Mouse (Mus musculus) MEL (cell line): ENCODE results near the gene Ppp1r15a. TPM values are rescaled to one million over a fixed set of nuclear protein-coding genes. Genes with fewer than 3 reads are reported as not detected.
A peak's percentile ranks its signal among the peaks of the same experiment; 100 is the strongest.

Source experiments
- DNase-seq: peaks from one replicate; pipeline ENCODE4 v3.0.0; 2011; ENCODE audit warnings: low read depth, low spot score
- H3K27ac ChIP-seq: 2 replicates; pipeline ENCODE4 v1.5.1; 2012; ENCODE audit warnings: low read depth, mild to moderate bottlenecking, control low read depth, low read length, moderate library complexity; ENCODE audit not compliant: control insufficient read depth
- H3K27me3 ChIP-seq, 2 experiments: fragments of 150-350 bp in 1 of 2; sonication (generic) in 1 of 2; 2 replicates each; pipeline ENCODE4 v1.6.1; 2012; ENCODE audit warnings: low read length in 2 of 2, mild to moderate bottlenecking in 2 of 2, improper control_type of control experiment in 1 of 2, moderate library complexity in 1 of 2; ENCODE audit not compliant: insufficient read depth in 2 of 2, control insufficient read depth in 1 of 2
- H3K36me3 ChIP-seq, 2 experiments: 2 replicates each; pipeline ENCODE4 v1.6.1; 2012 to 2014; ENCODE audit warnings: low read length in 2 of 2, improper control_type of control experiment in 1 of 2, inconsistent platforms in 1 of 2, mild to moderate bottlenecking in 1 of 2; ENCODE audit not compliant: insufficient read depth in 2 of 2, control insufficient read depth in 1 of 2
- H3K4me1 ChIP-seq, 2 experiments: fragments of 150-350 bp in 1 of 2; sonication (generic) in 1 of 2; 2 replicates each; pipeline ENCODE4 v1.6.1; 2012; ENCODE audit warnings: low read length in 2 of 2, improper control_type of control experiment in 1 of 2, mild to moderate bottlenecking in 1 of 2; ENCODE audit not compliant: insufficient read depth in 2 of 2, control insufficient read depth in 1 of 2
- H3K4me3 ChIP-seq, 2 experiments: fragments of 150-350 bp in 1 of 2; sonication (generic) in 1 of 2; 2 replicates each; pipeline ENCODE4 v1.5.1; 2012; ENCODE audit warnings: low read depth in 2 of 2, low read length in 2 of 2, mild to moderate bottlenecking in 2 of 2, moderate library complexity in 2 of 2, control low read depth in 1 of 2, improper control_type of control experiment in 1 of 2; ENCODE audit not compliant: control insufficient read depth in 1 of 2, insufficient read depth in 1 of 2
- H3K79me2 ChIP-seq: 2 replicates; pipeline ENCODE4 v1.6.1; 2012; ENCODE audit warnings: mild to moderate bottlenecking, low read length, moderate library complexity; ENCODE audit not compliant: control insufficient read depth, poor library complexity, insufficient read depth
- H3K9ac ChIP-seq: 2 replicates; pipeline ENCODE4 v1.6.1; 2012; ENCODE audit warnings: low read depth, mild to moderate bottlenecking, control low read depth, low read length, moderate library complexity; ENCODE audit not compliant: control insufficient read depth, poor library complexity, severe bottlenecking
- H3K9me3 ChIP-seq: fragments of 150-350 bp; sonication (generic); replicated peaks from 2 replicates; pipeline ENCODE4 v1.6.1; 2012; ENCODE audit warnings: mild to moderate bottlenecking, low read length, improper control_type of control experiment, moderate library complexity; ENCODE audit not compliant: insufficient read depth
- BHLHE40 ChIP-seq: IDR thresholded peaks from 2 replicates; pipeline ENCODE4 v1.6.1; 2012; ENCODE audit warnings: low read depth, mild to moderate bottlenecking, inconsistent platforms, low read length, improper control_type of control experiment, borderline replicate concordance
- CHD1 ChIP-seq: IDR thresholded peaks from 2 replicates; pipeline ENCODE4 v1.6.1; 2012; ENCODE audit warnings: low read depth, mild to moderate bottlenecking, inconsistent platforms, low read length, improper control_type of control experiment
- CTCF ChIP-seq, 3 experiments: IDR thresholded peaks in 2 of 3; conservative IDR thresholded peaks in 1 of 3; 2 replicates each; pipeline ENCODE4 v1.5.1; 2011 to 2012; ENCODE audit warnings: low read length in 3 of 3, low read depth in 2 of 3, mild to moderate bottlenecking in 2 of 3, improper control_type of control experiment in 1 of 3, inconsistent platforms in 1 of 3, mixed read lengths in 1 of 3, moderate library complexity in 1 of 3; ENCODE audit not compliant: control insufficient read depth in 1 of 3, insufficient read depth in 1 of 3, poor library complexity in 1 of 3, severe bottlenecking in 1 of 3
- E2F4 ChIP-seq: IDR thresholded peaks from 2 replicates; pipeline ENCODE4 v1.6.1; 2011; ENCODE audit warnings: low read depth, low read length, improper control_type of control experiment, borderline replicate concordance
- ELF1 ChIP-seq: IDR thresholded peaks from 2 replicates; pipeline ENCODE4 v1.6.1; 2014; ENCODE audit warnings: low read depth, mild to moderate bottlenecking, inconsistent platforms, low read length, improper control_type of control experiment, moderate library complexity
- EP300 ChIP-seq, 2 experiments: IDR thresholded peaks; 2 replicates each; pipeline ENCODE4 v1.6.1; 2011; ENCODE audit warnings: improper control_type of control experiment in 2 of 2, low read length in 2 of 2, low read depth in 1 of 2, mild to moderate bottlenecking in 1 of 2
- ETS1 ChIP-seq: IDR thresholded peaks from 2 replicates; pipeline ENCODE4 v1.6.1; 2012; ENCODE audit warnings: low read depth, mild to moderate bottlenecking, inconsistent platforms, low read length, improper control_type of control experiment, moderate library complexity
- GATA1 ChIP-seq: IDR thresholded peaks from 2 replicates; pipeline ENCODE4 v1.6.1; 2011; ENCODE audit warnings: low read depth, low read length, improper control_type of control experiment
- HCFC1 ChIP-seq: IDR thresholded peaks from 2 replicates; pipeline ENCODE4 v1.6.1; 2012; ENCODE audit warnings: low read depth, mild to moderate bottlenecking, inconsistent platforms, low read length, improper control_type of control experiment, moderate library complexity
- KAT2A ChIP-seq: conservative IDR thresholded peaks from 2 replicates; pipeline ENCODE4 v1.6.1; 2012; ENCODE audit warnings: low read depth, low read length, improper control_type of control experiment, inconsistent platforms
- MAFK ChIP-seq: IDR thresholded peaks from 2 replicates; pipeline ENCODE4 v1.6.1; 2011; ENCODE audit warnings: low read depth, mild to moderate bottlenecking, low read length, improper control_type of control experiment, borderline replicate concordance
- MAZ ChIP-seq: IDR thresholded peaks from 2 replicates; pipeline ENCODE4 v1.6.1; 2012; ENCODE audit warnings: low read depth, mild to moderate bottlenecking, inconsistent platforms, low read length, improper control_type of control experiment
- MEF2A ChIP-seq: IDR thresholded peaks from 2 replicates; pipeline ENCODE4 v1.6.1; 2014; ENCODE audit warnings: low read depth, mild to moderate bottlenecking, inconsistent platforms, low read length, improper control_type of control experiment; ENCODE audit not compliant: poor library complexity, insufficient replicate concordance, severe bottlenecking; ENCODE audit errors: extremely low read depth
- MXI1 ChIP-seq: IDR thresholded peaks from 2 replicates; pipeline ENCODE4 v1.6.1; 2011; ENCODE audit warnings: mild to moderate bottlenecking, low read depth, low read length, improper control_type of control experiment
- MYC ChIP-seq: IDR thresholded peaks from 2 replicates; pipeline ENCODE4 v1.6.1; 2011; ENCODE audit warnings: low read depth, mild to moderate bottlenecking, low read length, improper control_type of control experiment, moderate library complexity
- NELFE ChIP-seq: IDR thresholded peaks from 2 replicates; pipeline ENCODE4 v1.6.1; 2011; ENCODE audit warnings: low read depth, low read length, improper control_type of control experiment
- NRF1 ChIP-seq: IDR thresholded peaks from 2 replicates; pipeline ENCODE4 v1.6.1; 2014; ENCODE audit warnings: low read depth, mild to moderate bottlenecking, inconsistent platforms, low read length, improper control_type of control experiment, moderate library complexity; ENCODE audit not compliant: poor library complexity, insufficient read depth, severe bottlenecking
- POLR2A ChIP-seq, 2 experiments: IDR thresholded peaks; 2 replicates each; pipeline ENCODE4 v1.6.1; 2011 to 2012; ENCODE audit warnings: low read length in 2 of 2, mild to moderate bottlenecking in 2 of 2, control low read depth in 1 of 2, improper control_type of control experiment in 1 of 2, low read depth in 1 of 2, moderate library complexity in 1 of 2; ENCODE audit not compliant: control insufficient read depth in 1 of 2, insufficient read depth in 1 of 2, poor library complexity in 1 of 2
- POLR2AphosphoS2 ChIP-seq: IDR thresholded peaks from 2 replicates; pipeline ENCODE4 v1.6.1; 2011; ENCODE audit warnings: low read length, improper control_type of control experiment
- POLR2AphosphoS5 ChIP-seq: IDR thresholded peaks from 2 replicates; pipeline ENCODE4 v1.6.1; 2012; ENCODE audit warnings: low read depth, borderline replicate concordance, mild to moderate bottlenecking, inconsistent platforms, low read length, moderate library complexity, mixed read lengths
- RCOR1 ChIP-seq: IDR thresholded peaks from 2 replicates; pipeline ENCODE4 v1.6.1; 2012; ENCODE audit warnings: low read depth, mild to moderate bottlenecking, inconsistent platforms, low read length, improper control_type of control experiment
- SMC3 ChIP-seq: IDR thresholded peaks from 2 replicates; pipeline ENCODE4 v1.6.1; 2011; ENCODE audit warnings: low read depth, low read length, improper control_type of control experiment
- TAL1 ChIP-seq: IDR thresholded peaks from 2 replicates; pipeline ENCODE4 v1.6.1; 2012; ENCODE audit warnings: mild to moderate bottlenecking, inconsistent platforms, low read length, moderate library complexity, mixed read lengths
- TBP ChIP-seq: IDR thresholded peaks from 2 replicates; pipeline ENCODE4 v1.8.0; 2011; ENCODE audit warnings: low read depth, low read length, improper control_type of control experiment
- TCF12 ChIP-seq: IDR thresholded peaks from 2 replicates; pipeline ENCODE4 v1.6.1; 2014; ENCODE audit warnings: low read depth, mild to moderate bottlenecking, inconsistent platforms, low read length, improper control_type of control experiment, moderate library complexity
- USF1 ChIP-seq: IDR thresholded peaks from 2 replicates; pipeline ENCODE4 v1.6.1; 2014; ENCODE audit warnings: low read depth, mild to moderate bottlenecking, inconsistent platforms, low read length, improper control_type of control experiment, moderate library complexity
- ZMIZ1 ChIP-seq: IDR thresholded peaks from 2 replicates; pipeline ENCODE4 v1.6.1; 2012; ENCODE audit warnings: low read depth, mild to moderate bottlenecking, inconsistent platforms, low read length, improper control_type of control experiment, moderate library complexity
- ZNF384 ChIP-seq: IDR thresholded peaks from 2 replicates; pipeline ENCODE4 v1.6.1; 2012; ENCODE audit warnings: low read depth, mild to moderate bottlenecking, inconsistent platforms, low read length, improper control_type of control experiment
- polyA plus RNA-seq, 2 experiments: library from polyadenylated mRNA; stranded (reverse) in 1 of 2; unstranded in 1 of 2; fragments of >175 nt in 1 of 2; fragments of >200 nt in 1 of 2; gene quantifications; 2 replicates each; pipeline versions ENCODE4 v1.2.1 to v1.2.4; 2012; ENCODE audit warnings: low replicate concordance in 2 of 2, low read depth in 1 of 2; ENCODE audit not compliant: insufficient read length in 2 of 2, insufficient read depth in 1 of 2, missing spikeins in 1 of 2
- total RNA-seq: library from RNA; depleted of rRNA; stranded (reverse); fragments of 300-350 nt; gene quantifications from 2 replicates; pipeline ENCODE4 v1.2.3, GENCODE M21; 2012

Gene Ppp1r15a
- total and polyA plus RNA-seq, 3 experiments = 27.0 to 78.0 TPM; not detected in 1

- TF ChIP-seq CHD1 = no peak; the same call in 1 of the 2 replicates
- TF ChIP-seq POLR2A (IDR thresholded peaks at IDR 0.05; ENCODE audit: control insufficient read depth in 1 of 2, insufficient read depth in 1 of 2, low read depth in 1 of 2, low read length in 2 of 2, poor library complexity in 1 of 2) = no peak; a peak in 1 of 4 replicates
- no peak for TF ChIP-seq POLR2AphosphoS5
- no peak for TF ChIP-seq E2F4
- no peak; the same call in 1 of the 2 replicates for TF ChIP-seq MXI1
- no peak for TF ChIP-seq USF1
- TF ChIP-seq CTCF (IDR thresholded peaks at IDR 0.05 in 2 of 3, conservative IDR thresholded peaks at IDR 0.05 in 1 of 3; ENCODE audit: control insufficient read depth in 1 of 3, insufficient read depth in 1 of 3, low read depth in 2 of 3, low read length in 3 of 3, poor library complexity in 1 of 3, severe bottlenecking in 1 of 3) = peak in 1 of 3 experiments; percentile 49; a peak in 2 of 6 replicates
- TF ChIP-seq MAFK = no peak
- TF ChIP-seq EP300 (IDR thresholded peaks at IDR 0.05; ENCODE audit: low read depth in 1 of 2, low read length in 2 of 2) = peak in 1 of 2 experiments; percentile 44; a peak in 1 of 4 replicates
- no peak; the same call in none of the 2 replicates for TF ChIP-seq ZMIZ1
Observed at GRCm38 (mm10) chr7:45526474-45527120, 529 bp upstream of the Ppp1r15a start (continued).

- no peaks in the 10 kb centered on the region for H3K27me3 ChIP-seq
- peak overlapping the region; percentile 87 for H3K27ac ChIP-seq
- no peaks in the 10 kb centered on the region for H3K9me3 ChIP-seq
- peak; percentile 92 for DNase-seq
- H3K4me3 ChIP-seq = peak overlapping the region; percentile 78 to 95
- H3K36me3 ChIP-seq = peaks cover 0 to 36% of the 10 kb centered on the region in 2 experiments; a peak in 2 of 4 replicates
- peaks cover 4 to 26% of the 10 kb centered on the region in 2 experiments; a peak in 3 of 4 replicates for H3K4me1 ChIP-seq
- H3K9ac ChIP-seq = peak overlapping the region; percentile 92
- H3K79me2 ChIP-seq = peaks cover 27% of the 10 kb centered on the region
- TF ChIP-seq POLR2AphosphoS5 (no peak), TCF12 (peak; percentile 99), TAL1 (peak; percentile 100), MYC (peak; percentile 57; the same call in 1 of the 2 replicates), GATA1 (peak; percentile 97), SMC3 (no peak), MAZ (peak; percentile 75; the same call in 1 of the 2 replicates), ZNF384 (no peak), RCOR1 (peak; percentile 23; the same call in 1 of the 2 replicates), TBP (peak; percentile 56; the same call in 1 of the 2 replicates), E2F4 (no peak), KAT2A (no peak), BHLHE40 (peak; percentile 58; the same call in 1 of the 2 replicates), HCFC1 (no peak; the same call in 1 of the 2 replicates), ELF1 (peak; percentile 39; the same call in 1 of the 2 replicates), NRF1 (no peak), MAFK (peak; percentile 30; the same call in 1 of the 2 replicates), POLR2A (IDR thresholded peaks at IDR 0.05; ENCODE audit: control insufficient read depth in 1 of 2, insufficient read depth in 1 of 2, low read depth in 1 of 2, low read length in 2 of 2, poor library complexity in 1 of 2) (peak in 1 of 2 experiments; percentile 54; a peak in 2 of 4 replicates), EP300 (IDR thresholded peaks at IDR 0.05; ENCODE audit: low read depth in 1 of 2, low read length in 2 of 2) (peak; percentile 86 to 95), CHD1 (no peak), POLR2AphosphoS2 (no peak), NELFE (no peak), MEF2A (no peak), CTCF (IDR thresholded peaks at IDR 0.05 in 2 of 3, conservative IDR thresholded peaks at IDR 0.05 in 1 of 3; ENCODE audit: control insufficient read depth in 1 of 3, insufficient read depth in 1 of 3, low read depth in 2 of 3, low read length in 3 of 3, poor library complexity in 1 of 3, severe bottlenecking in 1 of 3) (no peak), ETS1 (peak; percentile 100), USF1 (no peak)
Observed at GRCm38 (mm10) chr7:45524841-45525621, 1.0 kb downstream of the Ppp1r15a start.
